Mouse (Mus musculus) left cerebral cortex, postnatal 25 days (tissue): ENCODE data around the gene Itga10. TPM values are rescaled to one million over a fixed set of nuclear protein-coding genes. Genes with fewer than 3 reads are reported as not detected.
"Not testable (repeated sequence)": the region's sequence is repeated elsewhere in the genome, so short reads cannot be mapped to it uniquely, and the experiment has no call there.

Experiments
- DNase-seq, 2 experiments: peaks; one replicate each; pipeline ENCODE4 v3.0.0; 2022; ENCODE audit warnings: low spot score in 2 of 2, mixed read lengths in 1 of 2
- intact Hi-C: fragments of 180-260 bp; cut with DNase I; formaldehyde crosslinking; loops from one replicate; pipeline ENCODE4 v1.15.1; 2025
- total RNA-seq, 2 experiments: library from RNA; stranded (reverse); gene quantifications; 2 replicates each; pipeline ENCODE4 v1.2.3; 2021

Itga10 gene
- total RNA-seq = 1 to 10 TPM; 2.3 to 3.5 TPM

- intact Hi-C loops = no loop called here
- DNase-seq = peak; percentile 21 to 26
Observed at GRCm38 (mm10) chr3:96645018-96645649, at the start of gene Itga10. Gene Itga10, plus strand, starts transcription at chr3:96645584.

DNA sequence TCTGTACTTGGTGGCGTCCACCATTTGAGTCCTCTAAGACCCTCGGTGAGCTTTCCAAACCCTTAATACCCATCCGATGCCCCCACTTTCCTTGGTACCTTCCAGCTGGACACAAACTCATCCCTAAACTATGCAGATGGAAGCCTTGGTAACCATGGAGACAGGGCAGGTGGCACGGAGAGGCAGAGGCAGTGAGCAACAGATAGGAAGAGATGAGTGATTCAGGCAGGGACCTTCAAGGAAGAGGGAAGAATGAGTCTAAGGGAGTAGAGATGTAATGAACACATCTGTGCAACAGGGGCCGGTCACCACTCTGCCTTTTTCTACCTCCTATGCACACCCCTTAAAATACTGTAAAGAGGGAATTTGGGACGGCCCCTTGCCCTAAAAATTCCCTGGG, 49.7 kb upstream of the Itga10 start:
- intact Hi-C loops = loop anchor here (2.0 kb wide), 1 partner anchor 15 kb away; no protein-coding TSS in a partner anchor
- DNase-seq = peak in 1 of 2 experiments; percentile 85

DNA sequence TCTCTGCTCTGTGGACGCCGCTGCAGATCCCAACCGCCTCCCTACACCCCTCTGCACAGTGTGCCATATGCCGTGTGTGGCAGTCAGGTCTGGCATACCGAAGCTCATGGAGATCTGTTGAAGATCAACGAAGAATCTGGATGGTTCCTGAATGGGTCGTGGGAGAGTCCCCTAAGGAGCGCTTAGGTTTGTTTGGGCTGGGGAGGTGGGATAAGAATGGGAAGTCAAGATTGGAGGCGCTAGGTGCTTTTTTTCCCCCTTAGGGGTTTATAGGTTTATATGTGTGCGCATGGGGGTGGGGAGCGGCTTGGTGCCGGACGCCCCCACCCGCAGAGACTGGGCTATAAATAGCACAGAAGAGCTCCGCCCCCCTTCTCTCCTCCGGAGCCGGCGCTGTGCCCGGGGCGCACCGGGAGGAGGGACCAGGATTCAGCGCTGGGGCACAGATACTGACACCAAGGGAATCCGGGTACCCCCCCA, 49.1 kb upstream of the Itga10 start, which contains the start of gene Ankrd34a:
Ankrd34a (plus strand) TSS at position 409 of the 480 bp plus-strand sequence.
- intact Hi-C loops = loop anchor here (2.0 kb wide), 1 partner anchor 15 kb away; no protein-coding TSS in a partner anchor

DNA sequence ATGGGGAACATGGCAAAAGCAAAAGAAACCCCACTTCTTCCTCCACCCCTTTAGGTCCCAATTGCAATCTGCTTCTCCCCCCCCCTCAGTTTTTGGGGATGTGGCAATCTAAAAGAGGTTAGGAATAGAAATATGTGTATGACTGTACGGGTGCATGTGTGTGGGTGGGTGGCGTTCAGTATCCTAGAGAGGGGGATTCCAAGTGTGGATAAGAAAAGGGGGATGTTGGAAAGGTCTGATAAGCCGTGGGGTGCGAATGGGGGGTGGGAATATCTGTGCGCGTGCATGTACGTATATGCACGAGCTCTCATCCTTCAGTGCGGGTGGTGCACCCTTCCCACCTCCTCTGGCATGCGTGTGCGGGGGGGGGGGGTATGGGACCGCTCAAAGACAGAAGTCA, 48.5 kb upstream of the Itga10 start:
- intact Hi-C loops = loop anchor here (2.0 kb wide), 1 partner anchor 16 kb away; no protein-coding TSS in a partner anchor

More for the DNA sequence above, 49.1 kb upstream of the Itga10 start, which contains the start of gene Ankrd34a:
- DNase-seq = peak; percentile 83 to 92

DNA sequence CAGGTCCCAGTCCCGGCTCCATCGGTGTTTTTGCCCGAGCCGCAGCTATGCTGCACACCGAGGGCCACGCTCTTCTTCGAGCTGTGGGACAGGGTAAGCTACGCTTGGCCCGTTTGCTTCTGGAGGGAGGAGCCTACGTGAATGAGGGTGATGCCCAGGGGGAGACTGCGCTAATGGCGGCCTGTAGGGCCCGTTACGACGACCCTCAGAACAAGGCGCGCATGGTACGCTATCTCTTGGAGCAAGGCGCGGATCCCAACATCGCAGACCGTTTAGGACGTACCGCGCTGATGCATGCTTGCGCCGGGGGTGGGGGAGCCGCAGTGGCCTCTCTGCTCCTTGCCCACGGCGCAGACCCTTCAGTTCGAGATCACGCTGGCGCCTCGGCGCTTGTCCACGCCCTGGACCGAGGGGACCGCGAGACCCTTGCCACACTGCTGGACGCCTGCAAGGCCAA, 47.9 kb upstream of the Itga10 start:
- DNase-seq = peak in 1 of 2 experiments; percentile 55
- intact Hi-C loops = loop anchor here (2.0 kb wide), 1 partner anchor 17 kb away; no protein-coding TSS in a partner anchor

More for the DNA sequence above, 48.5 kb upstream of the Itga10 start:
- peak; percentile 24 to 60 for DNase-seq

DNA sequence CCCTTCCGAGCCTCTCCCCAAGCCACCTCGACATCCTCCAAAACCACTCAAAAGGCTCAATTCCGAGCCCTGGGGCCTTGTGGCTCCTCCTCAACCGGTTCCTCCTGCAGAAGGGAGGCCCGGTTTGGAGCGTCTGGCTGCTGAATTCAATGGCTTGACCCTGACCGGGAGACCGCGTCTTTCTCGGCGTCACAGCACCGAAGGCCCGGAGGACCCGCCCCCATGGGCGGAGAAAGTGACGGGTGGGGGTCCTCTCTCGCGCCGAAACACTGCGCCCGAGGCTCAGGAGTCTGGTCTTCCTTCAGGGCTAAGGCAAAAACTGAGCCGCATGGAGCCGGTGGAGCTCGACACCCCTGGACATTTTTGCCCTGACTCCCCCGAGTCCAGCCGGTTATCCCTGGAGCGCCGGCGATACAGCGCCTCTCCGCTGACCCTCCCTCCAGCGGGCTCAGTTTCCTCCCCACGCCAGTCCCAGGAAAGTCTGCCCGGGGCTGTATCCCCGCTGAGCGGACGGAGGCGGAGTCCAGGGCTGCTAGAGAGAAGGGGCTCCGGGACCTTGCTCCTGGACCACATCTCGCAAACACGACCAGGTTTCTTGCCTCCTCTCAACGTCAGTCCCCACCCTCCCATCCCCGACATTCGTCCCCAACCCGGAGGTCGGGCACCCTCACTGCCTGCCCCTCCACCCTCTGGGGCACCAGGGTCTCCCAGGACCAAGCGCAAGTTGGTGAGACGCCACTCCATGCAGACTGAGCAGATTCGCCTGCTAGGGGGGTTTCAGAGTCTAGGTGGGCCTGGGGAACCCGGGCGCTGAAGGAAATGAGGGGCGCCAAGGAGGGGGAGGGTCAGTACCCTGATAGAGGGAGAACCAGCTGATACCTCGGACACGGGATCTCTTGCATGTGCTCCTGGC, 47.0 kb upstream of the Itga10 start:
- DNase-seq = peak; percentile 65 to 69
- intact Hi-C loops = no loop called here

GRCm38 (mm10) chr3:96599069-96599393, 46.4 kb upstream of the Itga10 start:
- intact Hi-C loops = no loop called here
- no peak for DNase-seq

DNA sequence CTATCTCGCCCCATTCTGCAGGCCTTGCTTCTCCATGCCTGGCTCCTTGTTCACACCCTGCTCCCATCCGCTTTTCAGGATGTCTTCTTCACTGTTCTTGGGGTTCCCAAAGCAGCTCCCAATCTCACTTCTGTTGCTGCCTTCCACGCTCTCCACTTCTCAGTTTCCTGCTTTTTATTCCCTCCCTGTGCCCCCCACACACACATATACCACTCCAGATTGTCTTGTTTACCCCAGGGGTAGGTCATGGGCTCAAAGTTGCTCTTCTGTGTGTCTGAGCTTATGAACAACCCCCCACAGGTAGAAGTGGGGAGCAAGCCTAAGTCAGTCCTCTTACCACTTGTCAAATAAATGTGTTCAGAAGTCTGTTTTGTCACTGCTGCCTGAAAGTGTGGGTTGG, 46.0 kb upstream of the Itga10 start:
- no peak for DNase-seq
- intact Hi-C loops = no loop called here

- intact Hi-C loops = loop anchor here (5.0 kb wide), 1 partner anchor 37 kb away; the partner anchor contains the start of genes Gm42957 and Pex11b
- DNase-seq = peak; percentile 91 to 98
Observed at GRCm38 (mm10) chr3:96600639-96601250, 44.6 kb upstream of the Itga10 start, which contains the start of gene Lix1l. Gene Lix1l, plus strand, starts transcription at chr3:96601149.

DNA sequence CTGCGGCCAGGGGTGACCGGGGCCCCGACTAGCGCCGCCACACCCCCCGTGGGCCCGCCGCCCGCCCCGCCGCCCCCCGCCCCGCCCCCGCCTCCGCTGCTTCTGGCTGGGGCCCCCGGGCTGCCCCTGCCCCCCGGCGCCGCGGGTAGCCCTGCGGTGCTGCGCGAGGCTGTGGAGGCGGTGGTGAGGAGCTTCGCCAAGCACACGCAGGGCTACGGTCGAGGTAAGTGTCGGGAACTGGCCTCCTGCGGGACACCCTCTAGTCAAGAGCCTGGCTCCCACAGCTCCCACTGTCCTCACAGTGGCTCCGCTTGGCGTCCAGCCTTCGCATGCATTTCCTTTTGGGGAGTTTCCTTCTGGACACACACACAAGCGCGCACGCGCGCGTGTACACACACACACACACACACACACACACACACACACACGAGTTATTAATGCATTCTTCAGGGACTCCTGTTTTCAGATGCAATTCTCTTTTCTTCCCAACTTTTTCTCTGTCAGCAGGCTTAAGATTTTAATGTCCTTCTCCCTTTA, 44.1 kb upstream of the Itga10 start:
- peak in 1 of 2 experiments; percentile 71 for DNase-seq
- intact Hi-C loops = loop anchor here (5.0 kb wide), 1 partner anchor 36 kb away; the partner anchor contains the start of genes Gm42957 and Pex11b

DNA sequence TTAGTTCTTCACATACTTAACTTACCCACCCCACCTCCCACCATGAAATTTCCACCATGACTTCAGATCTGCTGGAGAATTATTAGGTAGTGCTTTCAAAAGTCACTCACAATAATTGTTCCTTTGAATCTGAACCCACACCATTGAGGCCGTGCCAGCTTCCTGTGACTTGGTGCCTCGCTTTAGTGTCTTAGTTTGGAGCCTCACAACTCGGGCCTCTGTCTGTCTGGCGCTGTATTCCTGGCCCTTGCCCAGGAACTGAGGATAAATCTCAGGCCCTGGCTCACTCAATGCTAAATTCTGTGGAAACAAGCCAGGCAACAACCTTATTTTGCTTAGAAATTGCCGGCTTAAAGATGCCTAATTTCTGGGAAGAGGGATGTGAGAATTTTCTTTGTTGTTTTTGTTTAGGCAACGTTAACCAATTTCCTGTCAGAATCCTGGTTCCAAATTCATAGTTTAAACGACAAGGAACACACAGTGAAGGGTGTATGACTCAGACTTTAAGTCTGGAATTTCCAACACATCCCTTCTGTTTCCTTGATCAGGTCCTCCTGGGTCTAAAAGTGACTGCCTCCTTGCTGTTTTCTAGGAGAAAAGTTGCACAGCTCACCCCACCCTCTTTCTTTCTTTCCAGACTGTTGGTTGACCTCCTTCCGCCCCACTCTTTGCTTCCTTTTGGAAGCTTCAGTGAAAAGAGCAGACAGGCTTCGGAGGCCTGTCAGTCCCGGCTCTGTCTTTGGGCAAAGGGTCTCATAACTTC, 43.3 kb upstream of the Itga10 start:
- DNase-seq = peak in 1 of 2 experiments; percentile 49

GRCm38 (mm10) chr3:96602704-96603084, 42.7 kb upstream of the Itga10 start:
- intact Hi-C loops = loop anchor here (5.0 kb wide), 1 partner anchor 35 kb away; the partner anchor contains the start of genes Gm42957 and Pex11b
- DNase-seq = peak in 1 of 2 experiments; percentile 4

More for the DNA sequence above, 43.3 kb upstream of the Itga10 start:
- intact Hi-C loops = loop anchor here (5.0 kb wide), 1 partner anchor 35 kb away; the partner anchor contains the start of genes Gm42957 and Pex11b

DNA sequence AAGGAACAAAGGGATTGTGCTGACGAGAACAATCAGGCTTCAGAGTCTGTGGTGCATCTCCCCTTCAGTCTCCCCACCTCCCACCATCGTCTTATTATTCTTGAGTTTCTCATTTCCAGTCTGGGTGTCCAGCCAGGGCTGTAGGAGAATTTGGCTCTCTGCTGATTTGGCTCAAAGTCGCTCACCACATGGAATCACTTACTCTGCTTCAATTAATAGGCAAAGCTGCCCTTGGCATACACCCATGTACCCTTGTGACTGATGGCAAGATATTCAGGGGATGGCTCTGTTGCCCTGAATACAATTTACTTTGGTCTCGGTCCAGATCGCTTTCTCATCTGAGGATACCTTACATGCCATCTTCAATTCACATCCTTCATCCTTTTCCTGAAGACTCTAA, 42.1 kb upstream of the Itga10 start:
- intact Hi-C loops = loop anchor here (5.0 kb wide), 1 partner anchor 34 kb away; the partner anchor contains the start of genes Gm42957 and Pex11b
- DNase-seq = peak in 1 of 2 experiments; percentile 29

- intact Hi-C loops, DNase-seq: not testable (repeated sequence)
Observed at GRCm38 (mm10) chr3:96606007-96606406, 39.4 kb upstream of the Itga10 start.

DNA sequence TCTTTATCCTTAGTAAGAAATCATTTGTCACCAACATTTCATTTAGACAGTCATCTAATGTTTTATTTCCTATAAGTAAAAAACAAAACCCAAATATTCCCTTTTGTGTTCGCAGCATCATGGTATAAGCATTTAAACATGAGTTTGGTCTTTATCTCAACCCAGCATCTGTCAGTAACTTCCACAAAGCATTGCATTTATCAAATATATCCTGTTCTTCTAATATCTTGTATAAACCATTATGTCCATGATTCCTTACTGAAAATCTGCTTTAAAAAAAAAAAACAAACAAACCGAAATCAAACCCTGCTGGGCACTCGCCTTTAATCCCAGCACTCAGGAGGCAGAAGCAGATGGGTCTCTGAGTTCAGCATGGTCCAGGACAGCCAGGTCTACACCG, 38.8 kb upstream of the Itga10 start:
- DNase-seq = no peak
- intact Hi-C loops = no loop called here

DNA sequence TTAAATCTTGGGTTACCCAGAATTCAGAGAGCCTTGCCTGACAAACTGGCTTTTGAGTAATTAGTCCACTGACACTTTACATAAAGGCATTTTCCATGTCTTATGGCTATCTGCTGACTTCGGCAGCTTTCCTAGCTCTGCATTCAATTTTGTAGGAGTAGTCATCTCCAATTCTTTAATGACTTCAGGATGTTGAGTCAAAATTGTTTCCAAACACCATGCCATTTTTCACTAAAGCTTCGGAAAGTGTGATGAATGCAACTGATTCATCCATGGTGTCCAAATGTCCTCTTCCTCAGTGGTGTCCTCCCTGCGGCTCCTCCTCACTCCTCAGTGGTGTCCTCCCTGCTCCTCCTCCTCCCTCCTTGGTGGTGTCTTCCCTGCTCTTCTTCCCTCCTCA, 27.4 kb upstream of the Itga10 start:
- DNase-seq = no peak
- intact Hi-C loops = no loop called here

DNA sequence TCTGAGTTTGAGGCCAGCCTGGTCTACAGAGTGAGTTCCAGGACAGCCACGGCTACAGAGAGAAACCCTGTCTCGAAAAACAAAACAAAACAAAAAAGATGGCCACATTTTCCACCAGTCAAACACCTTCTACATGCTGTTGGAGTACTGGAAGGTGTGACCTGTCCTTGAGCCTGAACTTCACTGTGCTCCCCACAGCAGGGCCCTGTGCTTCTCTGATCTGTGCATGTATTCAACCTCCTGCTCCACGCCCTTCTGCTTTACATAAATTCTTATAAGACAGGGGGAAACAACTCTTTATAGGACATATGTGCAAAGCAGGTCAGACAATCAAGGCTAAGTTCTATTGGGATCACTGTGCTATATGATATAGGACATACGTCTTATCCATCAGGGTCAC, 22.2 kb upstream of the Itga10 start:
- no peak for DNase-seq
- intact Hi-C loops = no loop called here
